Mouse (Mus musculus) myocyte (in vitro differentiated cells): ENCODE data around the gene Dhtkd1.

Experiments
- POLR2A ChIP-seq: IDR thresholded peaks from one replicate; pipeline ENCODE4 v1.6.1; 2011; ENCODE audit warnings: low read depth, mild to moderate bottlenecking, control low read depth, moderate library complexity; ENCODE audit not compliant: insufficient read length
- POLR2AphosphoS2 ChIP-seq: IDR thresholded peaks from one replicate; pipeline ENCODE4 v1.6.1; 2011; ENCODE audit warnings: low read depth, control low read depth; ENCODE audit not compliant: insufficient read length

GRCm38 (mm10) chr2:5889412-5889811 lies 53.2 kb downstream of the Dhtkd1 start:
- TF ChIP-seq POLR2A (no peak), POLR2AphosphoS2 (no peak)
